Mouse (Mus musculus): ENCODE measurements around the gene Ecpas.

- no peak for TF ChIP-seq CTCF (IDR thresholded peaks at IDR 0.05)
- TF ChIP-seq EP300 (IDR thresholded peaks at IDR 0.05; ENCODE audit: insufficient read depth, low read depth, low read length): no peak
Measured at GRCm38 (mm10) chr4:58935846-58936245, 23.3 kb upstream of the Ecpas start.

All from heart, adult 2 months (tissue).